Mouse (Mus musculus) limb, embryonic 14.5 days (tissue): ENCODE results near the gene Bcl7c. TPM values are rescaled to one million over a fixed set of nuclear protein-coding genes. Genes with fewer than 3 reads are reported as not detected.
"Not testable (repeated sequence)": the region's sequence is repeated elsewhere in the genome, so short reads cannot be mapped to it uniquely, and the experiment has no call there.

Experiments
- ATAC-seq: fragments of 200-750 bp; cut with Nextera tagmentation; 2 replicates; pipeline ENCODE4 v1.8.0; 2017; ENCODE audit warnings: low read depth, moderate number of reproducible peaks, moderate TSS enrichment; ENCODE audit not compliant: low FRiP score
- DNase-seq: peaks from one replicate; pipeline ENCODE4 v3.0.0-alpha.2; 2015; ENCODE audit warnings: low spot score
- H3K27ac ChIP-seq: fragments of 300-500 bp; sonication (generic); replicated peaks from 2 replicates; pipeline ENCODE4 v1.5.1; 2014; ENCODE audit warnings: low read depth, mild to moderate bottlenecking, low read length, moderate library complexity, mixed read lengths
- H3K27me3 ChIP-seq: fragments of 300-500 bp; sonication (generic); 2 replicates; pipeline ENCODE4 v1.6.1; 2014; ENCODE audit warnings: low read length, mixed read lengths; ENCODE audit not compliant: control insufficient read depth, insufficient read depth
- H3K36me3 ChIP-seq: fragments of 300-500 bp; sonication (generic); 2 replicates; pipeline ENCODE4 v1.6.1; 2014; ENCODE audit warnings: mild to moderate bottlenecking, low read length, moderate library complexity, mixed read lengths; ENCODE audit not compliant: control insufficient read depth, insufficient read depth
- H3K4me1 ChIP-seq: fragments of 300-500 bp; sonication (generic); 2 replicates; pipeline ENCODE4 v1.6.1; 2014; ENCODE audit warnings: antibody characterized with exemption, low read length, mixed read lengths; ENCODE audit not compliant: control insufficient read depth, insufficient read depth
- H3K4me2 ChIP-seq: fragments of 300-500 bp; sonication (generic); replicated peaks from 2 replicates; pipeline ENCODE4 v1.6.1; 2014; ENCODE audit warnings: low read depth, mild to moderate bottlenecking, low read length, moderate library complexity; ENCODE audit not compliant: severe bottlenecking
- H3K4me3 ChIP-seq: fragments of 300-500 bp; sonication (generic); replicated peaks from 2 replicates; pipeline ENCODE4 v1.5.1; 2014; ENCODE audit warnings: low read length
- H3K9ac ChIP-seq: fragments of 300-500 bp; sonication (generic); 2 replicates; pipeline ENCODE4 v1.6.1; 2014; ENCODE audit warnings: mild to moderate bottlenecking, low read depth, low read length, moderate library complexity; ENCODE audit not compliant: severe bottlenecking
- H3K9me3 ChIP-seq: fragments of 300-500 bp; sonication (generic); 2 replicates; pipeline ENCODE4 v1.6.1; 2016; ENCODE audit warnings: low read length; ENCODE audit not compliant: control insufficient read depth
- POLR2A ChIP-seq: fragments of 200-500 bp; IDR thresholded peaks from 2 replicates; pipeline ENCODE4 v1.8.0; 2012; ENCODE audit warnings: inconsistent platforms, mild to moderate bottlenecking, moderate library complexity, borderline replicate concordance; ENCODE audit not compliant: insufficient read depth, insufficient read length; ENCODE audit errors: extremely low read depth
- WGBS: fragments of 180-500 bp; shearing (Covaris S2); extraction: QIAGEN DNeasy Blood & Tissue Kit; methylation state at CpG from one replicate; pipeline ENCODE4 v1.1.7; 2014; 5-methylcytosine and 5-hydroxymethylcytosine counted together
- polyA plus RNA-seq, 2 experiments: library from polyadenylated mRNA; depleted of rRNA in 1 of 2; stranded (reverse) in 1 of 2; unstranded in 1 of 2; fragments of >200 nt; fragmentation: Nextera tagmentation in 1 of 2; extraction: Ambion mirVana in 1 of 2; gene quantifications; 2 replicates each; pipeline versions ENCODE4 v1.2.1 to v1.2.3; 2012 to 2014

The Bcl7c gene
- polyA plus RNA-seq, 2 experiments, result 90.0 to 102 TPM

DNA sequence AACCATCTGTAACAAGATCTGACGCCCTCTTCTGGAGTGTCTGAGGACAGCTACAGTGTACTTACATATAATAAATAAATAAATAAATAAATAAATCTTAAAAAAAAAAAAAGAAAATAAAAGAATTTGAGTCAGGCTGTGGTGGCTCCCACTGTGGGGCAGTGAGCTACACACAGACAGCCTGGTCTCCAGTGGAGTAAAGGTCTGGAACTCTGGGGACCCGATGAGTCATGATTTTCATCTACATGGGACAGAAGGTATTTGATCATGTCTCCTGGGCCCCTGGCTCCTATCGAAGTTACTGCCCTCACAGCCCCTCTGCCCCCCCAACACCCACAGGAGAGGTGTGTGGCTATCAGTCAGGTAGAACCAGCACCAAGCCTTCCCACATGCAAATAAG, 57.1 kb downstream of the Bcl7c start:
- peak overlapping the region; percentile 28 for H3K9ac ChIP-seq
- DNase-seq (no peak), ATAC-seq (0 out of 2 replicates have a peak, but pooled peaks have one; percentile 17)
- H3K4me2 ChIP-seq, result peak overlapping the region; percentile 36
- 68% methylated on average over 2 of the region's 3 CpGs for WGBS
- no peaks in the 10 kb centered on the region for H3K36me3 ChIP-seq
- peak overlapping the region; percentile 52; the same call in 1 of the 2 replicates for H3K27ac ChIP-seq
- H3K4me3 ChIP-seq, result no peak overlapping the region
- H3K4me1 ChIP-seq, result peaks cover 7% of the 10 kb centered on the region; the same call in 1 of the 2 replicates
- no peaks in the 10 kb centered on the region for H3K27me3 ChIP-seq
- no peak for TF ChIP-seq POLR2A
- H3K9me3 ChIP-seq, result no peaks in the 10 kb centered on the region

DNA sequence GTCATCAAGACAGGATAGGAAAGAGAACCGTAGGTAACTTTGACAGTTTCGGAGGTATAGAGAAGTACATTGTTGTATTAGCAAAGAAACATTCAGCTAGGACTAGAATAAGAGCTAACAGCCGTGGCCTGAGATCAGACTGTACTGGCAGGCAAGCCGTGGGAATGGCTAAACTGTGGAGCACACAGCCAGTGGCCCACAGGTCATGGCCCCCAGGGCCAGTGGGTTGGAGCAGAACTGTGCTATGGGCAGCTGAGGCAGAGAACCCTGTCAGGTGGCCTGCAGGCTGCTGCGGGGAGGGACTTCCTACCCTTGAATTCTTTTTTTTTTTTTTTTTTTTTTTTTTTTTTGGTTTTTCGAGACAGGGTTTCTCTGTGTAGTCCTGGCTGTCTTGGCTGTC, 59.5 kb downstream of the Bcl7c start:
- H3K4me2 ChIP-seq, result no peak overlapping the region
- no peak overlapping the region for H3K27ac ChIP-seq
- H3K9ac ChIP-seq, result no peak overlapping the region
- TF ChIP-seq POLR2A, result no peak
- H3K4me3 ChIP-seq, result no peak overlapping the region
- peaks cover 7% of the 10 kb centered on the region; the same call in 1 of the 2 replicates for H3K4me1 ChIP-seq
- WGBS, result 86% methylated on average over 6 of the region's 6 CpGs
- no peaks in the 10 kb centered on the region for H3K27me3 ChIP-seq
- H3K9me3 ChIP-seq, result no peaks in the 10 kb centered on the region
- H3K36me3 ChIP-seq, result no peaks in the 10 kb centered on the region
- no peak for DNase-seq
- no peak for ATAC-seq

DNA sequence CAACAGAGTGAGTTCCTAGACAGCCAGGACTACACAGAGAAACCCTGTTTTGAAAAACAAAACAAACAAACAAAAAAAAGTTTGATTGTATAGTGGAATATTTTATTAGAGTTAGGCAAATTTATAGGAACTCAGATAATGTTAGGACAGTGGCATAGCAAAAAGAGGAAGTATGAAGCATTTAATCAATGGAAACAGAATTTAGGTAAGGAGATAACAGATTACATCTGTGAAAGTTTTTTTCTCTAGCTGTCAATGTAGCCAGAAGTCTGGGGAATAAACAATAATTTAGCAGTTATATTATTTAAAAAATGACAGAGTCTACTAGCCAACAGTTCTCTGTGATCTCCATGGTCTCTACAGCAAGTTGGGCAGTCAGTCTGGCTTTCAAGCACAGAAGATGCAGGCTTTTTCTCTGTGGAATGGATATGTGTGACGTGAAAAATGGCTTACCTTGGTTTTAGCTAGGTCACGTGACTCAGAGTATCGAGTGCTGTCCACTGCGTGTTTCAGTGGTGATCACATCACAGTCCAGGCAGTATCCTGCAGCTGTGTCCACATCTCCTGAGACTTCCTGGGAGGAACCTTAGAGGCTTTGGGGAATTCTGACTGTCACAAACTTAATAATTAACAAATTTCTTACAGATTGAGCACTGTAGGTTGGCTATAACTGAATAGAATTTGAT, 60.1 kb downstream of the Bcl7c start:
- no peaks in the 10 kb centered on the region for H3K9me3 ChIP-seq
- DNase-seq, result no peak
- ATAC-seq, result no peak

DNA sequence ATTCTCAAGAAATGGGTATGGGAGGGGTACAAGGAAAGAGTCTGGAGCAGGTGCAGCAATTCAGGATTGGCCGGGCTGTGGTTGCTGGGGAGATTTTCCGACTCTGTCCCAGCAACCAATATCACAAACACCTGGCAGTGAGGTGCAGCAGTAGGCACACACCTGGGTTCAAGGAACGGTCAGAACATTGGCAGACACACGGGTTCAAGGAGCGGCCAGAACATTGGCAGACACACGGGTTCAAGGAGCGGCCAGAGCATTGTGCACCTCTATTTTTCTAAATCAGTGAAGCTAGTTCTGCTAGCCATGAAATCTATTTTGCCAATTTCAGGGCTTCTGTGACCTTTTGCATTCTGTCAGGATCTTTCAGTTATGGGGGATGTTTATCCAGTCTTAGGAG, 61.2 kb downstream of the Bcl7c start:
- H3K9me3 ChIP-seq, H3K4me2 ChIP-seq, ATAC-seq, H3K27ac ChIP-seq, H3K4me1 ChIP-seq, H3K27me3 ChIP-seq, H3K9ac ChIP-seq, DNase-seq, H3K36me3 ChIP-seq, H3K4me3 ChIP-seq: not testable (repeated sequence)
- 84% methylated on average over 7 of the region's 7 CpGs for WGBS

More for the DNA sequence above, 60.1 kb downstream of the Bcl7c start:
- H3K4me2 ChIP-seq, result no peak overlapping the region
- no peak overlapping the region for H3K9ac ChIP-seq
- WGBS, result 76% methylated on average over 4 of the region's 4 CpGs
- no peak for TF ChIP-seq POLR2A
- no peaks in the 10 kb centered on the region for H3K27me3 ChIP-seq
- H3K4me3 ChIP-seq, result no peak overlapping the region
- H3K27ac ChIP-seq, result no peak overlapping the region
- no peaks in the 10 kb centered on the region for H3K36me3 ChIP-seq
- H3K4me1 ChIP-seq, result peaks cover 7% of the 10 kb centered on the region; the same call in 1 of the 2 replicates

DNA sequence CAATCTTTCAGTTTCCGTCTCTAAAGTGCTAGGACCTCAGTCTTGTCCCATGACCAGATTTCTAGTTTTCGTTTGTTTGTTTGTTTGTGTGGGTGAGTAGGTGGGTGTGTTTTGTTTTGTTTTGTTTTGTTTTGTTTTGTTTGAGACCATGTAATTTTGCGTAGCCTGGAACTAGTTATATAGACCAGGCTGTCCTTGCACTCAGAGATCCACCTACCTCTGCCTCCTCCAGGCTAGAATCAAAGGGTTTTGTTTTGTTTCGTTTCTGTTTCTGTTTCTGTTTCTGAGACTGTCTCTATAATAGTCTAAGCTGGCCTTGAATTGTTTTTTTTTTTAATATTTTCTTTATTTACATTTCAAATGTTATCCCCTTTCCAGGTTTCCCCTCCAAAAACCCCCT, 62.4 kb downstream of the Bcl7c start:
- no peak overlapping the region for H3K4me3 ChIP-seq
- H3K4me1 ChIP-seq, result no peaks in the 10 kb centered on the region
- H3K9ac ChIP-seq, result no peak overlapping the region
- H3K9me3 ChIP-seq, result no peaks in the 10 kb centered on the region
- H3K27ac ChIP-seq, result no peak overlapping the region
- no peaks in the 10 kb centered on the region for H3K27me3 ChIP-seq
- no peak overlapping the region for H3K4me2 ChIP-seq
- no peak for ATAC-seq
- DNase-seq, result no peak
- H3K36me3 ChIP-seq, result no peaks in the 10 kb centered on the region
- TF ChIP-seq POLR2A, result no peak
- WGBS, result 86% methylated on average over 4 of the region's 4 CpGs
